Mouse (Mus musculus): Measurements from ENCODE around the gene Prg3. TPM values are rescaled to one million over a fixed set of nuclear protein-coding genes. Genes with fewer than 3 reads are reported as not detected.

Gene Prg3
- total RNA-seq, 2 experiments from 2014 or later, result not detected

DNA sequence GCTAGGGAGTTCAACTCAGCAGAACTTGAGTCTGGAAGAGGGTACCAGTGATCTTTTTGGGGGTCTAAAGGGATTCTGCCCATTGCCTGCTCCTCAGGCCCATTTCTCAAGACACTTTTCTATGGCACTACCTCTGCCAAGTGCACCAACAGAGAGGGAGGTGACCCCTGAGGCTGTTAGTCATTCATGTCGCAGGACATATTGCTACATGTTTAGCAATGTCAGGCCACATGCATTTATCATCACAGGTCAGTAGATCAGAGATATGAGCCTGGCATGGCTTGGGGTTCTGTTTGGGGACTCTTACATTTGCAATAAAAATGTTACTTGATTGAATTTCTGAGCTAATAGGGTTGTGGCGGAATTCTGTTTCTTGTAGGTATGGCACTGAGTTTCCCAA lies 12.4 kb upstream of the Prg3 start:
- DNase-seq, result no peak
- intact Hi-C loops (cut with DNase I), result no loop called here

DNA sequence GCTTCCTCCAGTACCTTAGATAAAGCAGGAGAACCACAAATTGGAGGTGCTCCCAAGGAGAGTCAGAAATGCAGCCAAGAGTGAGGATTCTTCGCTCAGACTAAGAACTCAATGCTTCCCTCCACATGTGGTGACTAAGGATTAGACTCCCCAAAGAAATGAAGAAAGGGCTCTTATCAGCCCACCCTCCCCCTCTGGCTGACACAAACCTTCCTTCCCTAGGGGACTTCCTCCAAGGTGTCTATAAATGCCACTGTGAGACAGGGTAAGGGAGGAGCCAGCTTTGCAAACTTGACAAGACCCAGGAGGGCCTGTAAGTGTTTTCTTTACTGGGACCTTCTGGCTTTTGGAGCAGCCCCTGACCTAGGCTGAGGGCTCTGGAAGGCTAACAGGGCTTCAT lies 7.8 kb upstream of the Prg3 start, which contains the start of gene Prg2:
Gene Prg2, plus strand, starts transcription at position 274 of the 400 bp plus-strand sequence.
- intact Hi-C loops (cut with DNase I), result no loop called here

DNA sequence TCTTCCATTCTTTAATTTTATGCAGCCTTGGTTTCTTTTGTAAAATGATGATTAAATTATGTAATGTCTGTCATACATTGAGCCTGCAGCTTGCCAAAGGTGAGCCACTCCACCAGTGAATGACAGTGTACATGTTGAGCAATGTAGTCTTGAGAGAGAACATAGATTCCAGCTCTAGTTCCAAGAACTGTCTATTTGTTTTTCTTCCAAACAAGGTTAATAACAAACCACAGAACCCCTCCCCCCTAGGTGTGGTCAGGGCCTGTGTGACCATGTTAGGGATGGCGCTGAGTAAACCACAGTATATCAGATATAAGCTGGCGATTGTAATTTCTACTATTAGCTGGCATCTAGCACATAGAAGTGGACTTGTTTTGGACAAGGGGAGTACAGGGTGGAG lies 8.4 kb downstream of the Prg3 start:
- intact Hi-C loops (cut with DNase I), result no loop called here
- DNase-seq, result no peak

More for the DNA sequence above, 7.8 kb upstream of the Prg3 start, which contains the start of gene Prg2:
- DNase-seq, result no peak

DNA sequence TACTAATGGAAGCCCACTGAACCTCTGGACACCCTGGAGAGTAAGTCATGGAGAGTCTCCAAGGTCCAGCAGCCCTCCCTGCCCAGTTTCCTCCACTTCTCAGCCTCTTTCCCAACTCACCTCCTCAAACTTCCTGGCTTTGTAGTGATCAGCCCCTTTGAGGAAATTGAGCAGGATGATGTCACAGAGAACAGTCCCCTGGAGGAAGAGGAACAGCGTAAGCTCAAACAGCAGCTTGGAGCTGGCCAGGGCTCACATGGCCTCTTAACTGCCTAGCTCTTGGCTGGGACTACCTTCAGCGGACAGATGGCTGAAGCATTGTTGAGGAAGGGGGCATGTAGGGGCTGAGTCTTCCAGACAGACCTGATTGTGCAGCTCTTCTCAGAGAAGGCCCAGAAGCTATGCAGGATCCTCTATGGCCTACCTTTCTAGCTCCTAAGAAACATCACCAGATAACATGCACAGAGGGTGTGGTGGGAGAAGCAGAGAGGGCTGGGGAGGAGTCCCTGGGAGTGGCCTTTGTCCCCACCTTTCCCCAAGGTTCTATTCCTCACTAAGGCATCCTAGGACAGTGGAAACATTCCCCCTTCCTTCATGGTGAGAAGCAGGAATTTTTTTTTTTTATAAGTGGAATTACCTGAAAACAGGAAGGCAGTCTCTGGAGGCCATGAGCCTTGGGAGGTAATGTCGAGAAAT lies 11.6 kb downstream of the Prg3 start:
- intact Hi-C loops (cut with DNase I), result no loop called here
- peak; percentile 24 to 28 for DNase-seq

DNA sequence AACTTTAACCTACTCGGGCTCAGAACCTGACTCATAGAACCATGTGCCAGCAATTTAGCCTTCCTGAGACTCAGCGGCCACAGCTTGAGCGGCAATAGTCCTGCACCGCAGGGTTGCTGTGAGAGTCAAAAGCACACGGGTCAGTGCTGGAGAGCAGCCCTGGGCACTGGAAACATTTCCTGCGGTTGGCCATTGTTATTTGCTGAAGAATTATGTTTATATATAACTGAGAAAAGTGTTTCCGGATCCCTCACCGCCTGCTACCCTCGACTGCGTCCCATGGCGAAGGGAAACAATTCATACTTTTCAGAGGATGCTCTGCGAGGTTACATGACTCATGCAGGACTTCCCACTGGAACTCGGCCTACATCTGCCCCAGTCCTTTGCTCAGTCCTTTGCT lies 13.5 kb downstream of the Prg3 start:
- intact Hi-C loops (cut with DNase I), result no loop called here
- DNase-seq, result peak in 1 of 2 experiments; percentile 14

DNA sequence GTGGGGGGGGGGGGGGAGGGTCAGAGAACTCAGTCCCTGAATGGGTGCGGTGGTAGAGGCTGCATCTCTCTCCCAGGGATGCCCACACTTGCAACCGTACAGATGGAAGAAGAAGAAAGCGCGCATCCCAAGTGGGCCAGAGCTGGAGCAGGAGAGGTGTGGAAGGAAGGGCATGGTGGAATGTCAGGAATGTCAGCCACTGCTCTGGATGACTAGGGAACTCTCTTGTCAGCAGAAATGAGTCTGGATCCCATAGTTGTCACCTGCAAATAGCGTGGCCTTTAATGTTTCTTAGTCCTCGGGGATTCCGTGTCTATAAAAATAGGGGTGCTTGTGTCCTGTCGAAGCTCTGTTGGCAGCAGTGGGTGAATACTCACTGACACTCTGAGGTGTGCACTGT lies 14.6 kb downstream of the Prg3 start:
- no peak for DNase-seq
- intact Hi-C loops (cut with DNase I), result no loop called here

DNA sequence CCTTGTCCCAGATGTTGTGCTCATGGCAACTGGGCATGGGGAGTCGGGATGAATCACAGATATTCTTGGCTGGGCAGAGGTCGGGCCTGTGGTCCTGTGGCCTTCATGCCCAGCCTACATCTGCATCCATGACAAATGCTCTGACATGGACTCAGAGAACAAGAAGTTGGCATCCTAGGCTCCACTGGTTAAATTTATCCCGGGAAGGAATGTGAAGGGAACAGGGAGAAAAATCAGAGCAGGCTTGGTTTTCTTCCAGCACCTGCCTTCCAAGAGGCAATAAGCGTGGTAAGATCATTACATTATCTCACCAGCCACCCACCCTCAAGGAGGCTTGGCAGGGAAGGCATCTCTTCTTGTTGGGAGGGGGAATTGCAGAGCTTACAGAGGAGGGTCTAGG lies 16.3 kb downstream of the Prg3 start:
- no peak for DNase-seq
- intact Hi-C loops (cut with DNase I), result no loop called here

DNA sequence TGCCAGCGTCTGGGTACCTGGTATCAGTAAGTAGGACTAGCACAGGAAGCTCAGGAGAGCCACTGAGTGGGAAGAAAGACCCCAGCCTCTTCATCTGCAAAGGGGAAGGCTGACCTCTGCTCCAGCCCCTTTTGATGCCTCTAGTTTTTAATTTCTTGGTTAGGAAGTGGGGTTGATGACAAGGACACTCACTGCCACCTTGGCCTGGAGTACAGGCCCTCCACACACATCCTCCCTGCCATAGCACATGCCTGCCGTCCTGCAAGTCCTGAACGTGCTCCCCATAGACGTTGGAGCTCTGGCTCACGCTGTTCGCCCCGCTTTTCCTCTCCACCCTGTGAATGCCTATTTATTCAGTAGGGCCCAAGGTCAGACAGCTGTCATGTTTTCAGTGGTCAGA lies 18.6 kb downstream of the Prg3 start:
- intact Hi-C loops (cut with DNase I), result loop anchor here (2.0 to 5.0 kb wide), 2 partner anchors 138 to 174 kb away; no protein-coding TSS in a partner anchor
- no peak for DNase-seq

DNA sequence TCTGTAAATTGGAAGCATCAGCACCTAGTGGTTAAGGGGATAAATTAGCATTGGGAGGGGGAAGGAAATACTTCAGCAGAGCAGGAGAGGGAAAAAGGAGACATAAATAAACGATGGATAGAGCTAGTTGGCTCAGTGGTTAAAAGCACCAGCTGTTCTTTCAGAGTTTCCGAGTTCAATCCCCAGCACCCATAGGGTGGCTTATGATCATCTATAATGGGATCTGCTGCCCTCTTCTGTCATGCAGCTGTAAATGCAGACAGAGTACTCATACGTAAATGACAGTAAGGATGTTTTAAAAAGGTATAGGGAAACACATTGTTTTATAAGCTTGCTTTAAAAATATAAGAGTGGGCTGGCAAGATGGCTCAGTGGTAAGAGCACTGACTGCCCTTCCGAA lies 19.7 kb downstream of the Prg3 start:
- intact Hi-C loops (cut with DNase I), result loop anchor here (1.0 to 5.0 kb wide), 4 partner anchors 51 to 175 kb away; partner anchors contain the start of gene Rtn4rl2
- peak in 1 of 2 experiments; percentile 18 for DNase-seq

DNA sequence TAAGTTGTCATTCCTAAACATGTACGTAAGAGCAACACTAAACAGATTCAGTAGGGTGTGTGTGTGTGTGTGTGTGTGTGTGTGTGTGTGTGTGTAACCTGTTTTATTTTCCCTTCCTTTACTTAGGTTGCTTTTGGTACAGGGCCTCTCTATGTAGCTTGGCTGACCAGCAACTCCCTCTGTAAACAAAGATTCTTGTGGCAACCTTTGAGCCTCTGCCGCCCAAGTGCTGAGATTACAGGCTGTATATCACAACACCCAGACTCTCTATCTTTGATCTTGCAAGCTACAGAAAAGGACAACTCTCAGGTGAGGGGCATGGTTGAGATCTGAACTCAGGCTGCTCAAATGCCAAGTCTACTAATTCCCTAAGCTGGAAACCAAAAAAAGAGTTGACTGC lies 21.2 kb downstream of the Prg3 start:
- no peak for DNase-seq
- intact Hi-C loops (cut with DNase I), result loop anchor here (5.0 kb wide), 1 partner anchor 177 kb away; no protein-coding TSS in a partner anchor

DNA sequence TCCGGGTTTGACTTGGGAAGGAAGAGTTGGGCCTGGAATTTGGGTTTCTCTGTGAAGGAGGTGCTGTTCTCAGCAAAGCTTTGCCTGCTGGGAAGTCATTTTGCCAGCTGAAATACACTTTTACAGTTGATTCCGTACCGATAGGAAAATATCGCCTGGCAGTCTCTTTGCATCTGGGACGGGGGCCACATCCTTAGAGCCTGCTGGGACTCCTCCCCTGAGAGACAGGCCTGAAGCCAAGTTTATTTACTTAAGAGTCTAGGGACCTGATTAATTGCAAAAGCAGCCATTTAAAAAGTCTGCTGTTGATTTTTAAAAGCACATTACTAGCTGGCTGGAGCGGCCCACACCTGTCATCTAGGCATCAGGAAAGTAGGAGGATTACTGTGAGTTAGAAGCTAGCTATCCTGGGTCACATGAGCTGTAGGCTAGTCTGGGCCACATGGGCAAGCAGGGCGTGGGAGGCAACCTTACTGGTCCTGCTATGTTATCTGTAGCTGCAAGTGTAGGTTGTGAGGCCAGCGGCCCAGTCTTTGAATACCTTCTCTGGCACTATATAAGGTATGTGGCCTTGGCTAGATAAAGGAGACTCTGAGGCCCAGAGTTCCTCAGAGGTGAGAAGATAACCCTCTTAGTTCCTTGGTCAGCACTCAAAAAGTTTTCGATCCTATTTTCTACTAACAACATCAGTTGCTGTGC lies 24.0 kb downstream of the Prg3 start:
- intact Hi-C loops (cut with DNase I), result no loop called here

DNA sequence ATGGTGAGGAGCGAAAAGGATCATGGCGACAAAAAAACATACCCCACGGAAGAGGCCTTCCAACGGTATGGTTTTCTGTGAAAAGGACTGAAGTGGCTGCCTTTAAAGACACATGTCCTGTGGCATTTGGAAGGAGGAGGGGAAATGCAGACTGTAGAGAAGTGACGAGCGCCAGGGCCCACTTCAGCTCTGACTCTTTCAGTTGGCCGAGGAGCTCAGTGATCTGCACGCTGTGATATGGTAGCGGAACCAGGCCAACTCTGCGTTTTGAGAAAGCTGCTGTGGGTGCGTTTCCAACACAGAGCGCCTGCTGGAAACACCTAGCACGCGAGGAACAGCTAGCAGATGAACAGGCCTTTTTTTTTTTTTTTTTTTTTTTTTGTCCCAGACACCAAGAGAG lies 24.7 kb downstream of the Prg3 start:
- no peak for DNase-seq
- intact Hi-C loops (cut with DNase I), result no loop called here

More for the DNA sequence above, 24.0 kb downstream of the Prg3 start:
- peak; percentile 11 for DNase-seq

DNA sequence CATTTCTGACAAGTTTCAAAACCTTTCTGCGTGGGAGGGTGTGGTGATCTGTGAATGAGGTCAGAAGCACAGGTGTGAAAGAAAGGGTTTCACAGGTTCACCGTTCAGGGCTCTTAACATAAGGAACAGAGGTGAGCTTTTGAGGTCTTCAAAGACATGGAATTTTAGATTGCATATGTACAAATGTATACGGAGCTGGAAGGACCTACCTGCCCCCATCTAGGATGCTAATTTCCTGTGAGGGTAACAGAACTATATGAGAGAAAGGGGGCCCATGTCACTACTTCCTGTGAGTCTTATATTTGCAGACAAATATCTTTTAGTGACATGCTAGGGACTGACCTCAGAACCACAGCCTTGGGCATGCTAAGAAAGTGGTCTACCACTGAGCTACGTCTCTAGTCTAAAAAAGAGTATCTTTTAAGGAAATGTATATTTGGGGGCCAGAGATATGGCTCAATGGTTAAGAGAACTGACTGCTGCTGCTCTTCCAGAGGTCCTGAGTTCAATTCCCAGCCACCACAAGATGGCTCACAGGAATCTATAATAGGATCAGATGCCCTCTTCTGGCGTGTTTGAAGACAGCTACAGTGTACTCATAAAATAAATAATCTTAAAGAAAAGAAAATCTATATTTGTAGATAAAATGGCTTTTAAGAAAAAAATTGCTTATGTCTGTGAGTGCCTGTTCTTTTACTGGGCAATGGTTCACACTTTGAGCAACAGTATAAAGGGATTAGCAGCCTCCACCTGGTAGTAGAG lies 26.0 kb downstream of the Prg3 start:
- intact Hi-C loops (cut with DNase I), result no loop called here
- no peak for DNase-seq

DNA sequence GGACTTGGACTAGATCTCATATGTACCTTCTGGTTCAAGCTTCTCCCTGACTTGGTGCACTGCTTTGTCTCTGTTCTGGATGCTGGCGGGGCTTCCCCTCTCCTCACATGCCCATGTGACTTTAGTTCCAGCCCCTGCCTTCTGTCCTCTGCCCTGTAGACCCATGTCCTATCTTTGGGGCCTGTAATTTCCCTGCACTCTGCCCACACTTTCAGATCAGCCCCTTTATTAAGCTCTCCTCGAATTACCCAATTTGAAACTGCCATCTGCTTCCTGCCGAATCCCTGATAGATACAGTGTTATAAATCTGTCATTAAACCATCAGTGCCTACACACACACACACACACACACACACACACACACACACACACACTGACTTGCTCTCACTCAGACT lies 26.6 kb downstream of the Prg3 start:
- no peak for DNase-seq
- intact Hi-C loops (cut with DNase I), result no loop called here

DNA sequence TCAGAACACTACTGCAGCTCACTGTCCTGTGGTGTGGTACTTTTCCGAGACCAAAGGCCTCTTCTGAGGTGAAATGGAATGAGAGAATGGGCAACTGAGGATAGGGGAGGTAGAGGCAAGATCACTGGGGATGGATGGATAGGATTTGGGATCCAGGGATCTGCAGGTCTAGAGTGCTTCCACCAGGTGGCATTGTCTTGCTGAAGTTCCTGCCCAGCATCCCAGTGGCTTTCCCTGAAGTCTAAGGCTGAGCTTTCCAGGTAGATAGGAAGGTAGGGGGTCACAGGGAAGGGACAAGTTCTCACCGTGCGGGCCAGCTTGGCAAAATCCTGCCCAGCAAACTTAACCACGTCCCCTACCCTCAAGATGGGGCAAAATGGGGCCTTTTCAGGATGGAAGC lies 34.0 kb downstream of the Prg3 start:
- DNase-seq, result no peak
- intact Hi-C loops (cut with DNase I), result loop anchor here (2.0 to 5.0 kb wide), 2 partner anchors 225 to 540 kb away; no protein-coding TSS in a partner anchor

DNA sequence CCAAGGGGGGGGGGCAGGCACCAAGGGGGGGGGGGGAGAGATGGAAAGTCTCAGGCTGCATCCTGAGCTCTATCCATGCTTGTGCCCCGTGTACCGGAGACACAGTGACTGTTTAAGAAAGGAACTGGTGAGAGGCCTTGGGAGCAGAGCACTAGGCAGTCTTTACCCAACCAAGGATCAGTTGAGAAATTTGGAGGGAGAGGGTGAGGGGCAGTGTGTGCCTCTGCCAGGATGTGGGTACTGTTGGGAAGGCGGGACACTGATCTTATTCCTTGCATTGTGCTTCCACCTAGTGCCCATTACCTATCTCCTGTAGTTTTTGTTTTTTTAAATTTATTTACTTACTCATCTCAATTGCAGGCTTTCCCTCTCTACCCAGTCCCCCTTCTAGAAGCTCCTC lies 38.2 kb downstream of the Prg3 start:
- DNase-seq, result no peak
- intact Hi-C loops (cut with DNase I), result no loop called here

DNA sequence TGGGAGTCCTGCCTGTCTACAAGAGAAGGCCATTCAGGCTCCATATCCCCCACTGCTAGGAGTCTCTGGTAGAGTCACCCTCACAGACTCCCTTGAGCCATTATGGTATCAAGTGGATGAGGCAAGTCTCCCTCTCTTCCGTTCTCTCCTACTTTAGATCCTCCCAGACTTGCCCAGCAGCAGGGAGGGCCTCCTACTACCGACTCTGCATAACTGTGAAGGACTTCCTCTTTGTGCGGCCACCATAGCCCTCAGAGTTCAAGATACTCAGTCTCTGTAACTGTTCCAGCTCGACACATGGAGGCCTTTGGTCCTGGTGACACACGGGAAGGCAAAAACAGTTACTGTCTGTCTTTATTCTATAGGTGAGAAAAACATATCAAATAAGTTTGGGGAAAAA lies 39.3 kb downstream of the Prg3 start:
- intact Hi-C loops (cut with DNase I), result no loop called here
- no peak for DNase-seq

DNA sequence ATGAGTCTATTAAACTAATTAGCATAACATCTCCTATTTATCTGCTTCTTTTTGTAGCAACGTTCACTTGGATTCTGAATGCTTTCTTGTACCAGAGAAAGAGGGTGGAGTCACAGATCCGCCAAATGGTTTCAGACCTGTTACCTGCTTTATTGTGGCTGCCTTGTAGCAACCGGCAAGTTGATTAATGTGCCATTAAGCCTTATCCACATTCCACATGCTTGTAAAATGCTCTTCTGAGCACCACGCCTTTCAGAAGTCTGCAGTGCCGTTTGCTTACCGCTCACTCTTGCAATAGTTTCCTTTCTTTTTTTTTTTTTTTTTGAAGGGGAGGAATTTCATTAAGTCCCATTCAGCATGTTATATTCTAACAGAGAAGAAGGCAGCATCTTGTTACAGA lies 41.9 kb downstream of the Prg3 start:
- intact Hi-C loops (cut with DNase I), result no loop called here

DNA sequence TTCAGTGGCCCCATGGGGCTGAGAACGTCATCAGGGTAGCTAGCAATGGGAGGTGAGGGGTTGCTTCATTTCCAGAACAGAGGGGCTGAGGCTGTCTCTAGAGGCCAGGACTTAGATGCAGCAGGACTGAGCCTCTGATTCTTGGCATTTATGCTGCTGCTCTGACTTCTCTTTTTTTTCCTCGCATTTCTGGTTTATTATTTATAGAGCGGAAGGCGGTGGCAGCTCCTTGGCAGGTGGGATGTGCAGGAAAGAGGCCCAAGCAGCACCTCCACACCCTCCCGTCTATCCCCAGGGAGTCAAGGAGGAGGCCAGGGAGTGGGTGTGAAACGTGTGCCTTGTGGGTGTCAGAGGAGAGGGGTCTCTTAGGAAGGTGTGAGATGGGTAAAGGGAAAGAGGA lies 43.0 kb downstream of the Prg3 start:
- DNase-seq, result no peak
- intact Hi-C loops (cut with DNase I), result no loop called here

More for the DNA sequence above, 41.9 kb downstream of the Prg3 start:
- DNase-seq, result no peak

DNA sequence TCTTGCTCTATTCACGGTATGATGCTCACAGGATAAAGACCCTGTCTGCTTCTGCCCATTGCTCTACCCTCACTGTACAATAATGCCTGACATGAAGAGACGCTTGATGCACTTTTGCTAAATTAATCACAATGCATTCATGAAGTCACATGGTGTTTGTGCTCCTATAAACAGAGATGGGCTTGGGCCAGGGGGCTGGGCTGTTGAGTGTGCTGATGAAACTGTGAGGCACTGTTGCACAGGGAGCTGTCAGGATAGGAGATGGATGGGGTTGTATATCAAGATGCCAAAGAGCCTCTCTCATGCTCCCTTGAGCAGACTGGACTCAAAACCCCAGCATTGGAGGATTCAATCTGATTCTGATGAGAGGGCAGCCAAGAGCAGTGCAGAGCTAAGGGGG lies 45.1 kb downstream of the Prg3 start:
- intact Hi-C loops (cut with DNase I), result no loop called here
- no peak for DNase-seq

DNA sequence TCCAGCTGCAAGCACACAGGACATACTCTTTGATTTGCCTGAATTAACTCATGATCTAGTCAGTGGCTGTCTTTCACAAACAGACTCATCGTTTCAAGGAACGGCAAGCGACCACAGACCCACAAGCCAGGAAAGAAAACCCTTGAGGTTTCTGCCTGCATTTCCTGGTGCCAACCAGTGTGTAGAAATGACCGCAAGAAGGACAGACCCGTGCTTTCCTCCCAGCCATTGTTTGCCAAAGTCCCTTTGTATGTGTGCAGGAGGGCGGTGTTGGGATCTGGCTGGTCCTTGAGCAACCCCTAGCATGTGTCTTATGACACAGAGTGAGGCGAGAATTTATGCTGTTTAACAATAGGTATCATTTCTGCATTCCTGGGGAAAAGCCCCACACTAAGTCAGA lies 46.2 kb downstream of the Prg3 start:
- intact Hi-C loops (cut with DNase I), result no loop called here
- no peak for DNase-seq

Data from heart, postnatal 36 days (tissue).